ENCODE assay signal across 21 mouse cellular contexts in the genomic region with DNA sequence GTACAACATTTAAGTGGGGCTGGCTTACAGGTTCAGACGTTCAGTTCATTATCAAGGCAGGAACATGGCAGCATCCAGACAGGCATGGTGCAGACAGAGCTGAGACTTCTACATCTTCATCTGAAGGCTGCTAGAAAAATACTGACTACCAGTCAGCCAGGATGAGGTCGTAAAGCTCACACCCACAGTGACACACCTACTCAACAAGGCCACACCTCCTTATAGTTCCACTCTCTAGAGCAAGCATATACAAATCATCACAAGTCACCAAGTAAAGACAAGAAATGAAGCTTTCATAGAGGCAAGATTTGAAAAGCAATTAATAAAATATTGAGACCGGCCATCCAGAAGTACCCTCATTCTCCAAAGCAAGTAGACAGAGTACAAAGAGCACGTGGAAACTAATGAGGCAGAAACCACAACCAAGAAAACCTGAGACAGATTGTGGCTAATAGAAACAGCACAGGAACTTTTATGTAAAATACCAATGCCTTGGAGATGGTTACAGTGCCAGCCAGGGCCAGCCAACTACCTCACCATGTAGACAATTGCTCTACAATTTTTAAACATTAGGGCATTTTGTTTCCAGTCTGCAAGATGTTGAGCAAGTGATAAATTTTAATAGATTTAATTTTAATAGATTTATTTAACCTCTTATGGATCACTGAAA.
"Had no signal": no experiment of that assay in that cellular context is flagged by ENCODE, and none has a peak within 500 bp of the region (broad histone marks: within the 10 kb centered on the region; RNA-seq: fewer than 3 reads in every experiment).

No protein-coding gene starts in this region.

- H3K9ac ChIP-seq: kidney, embryonic 15.5 days; limb, embryonic 12.5 days; limb, embryonic 15.5 days; liver, embryonic 14.5 days; liver, postnatal 0 days; lung, embryonic 14.5 days; midbrain, embryonic 12.5 days; midbrain, embryonic 15.5 days; neural tube, embryonic 12.5 days; neural tube, embryonic 15.5 days had no signal

- H3K4me1 ChIP-seq: kidney, embryonic 15.5 days; limb, embryonic 12.5 days; limb, embryonic 15.5 days; midbrain, embryonic 12.5 days; midbrain, embryonic 15.5 days; neural tube, embryonic 12.5 days; neural tube, embryonic 15.5 days had no signal

- DNase-seq: kidney, postnatal 10 days; kidney, postnatal 36 days; left cerebral cortex, postnatal 4 days; liver, postnatal 0 days; right cerebral cortex, adult 18-20 months; right cerebral cortex, postnatal 14 days; right cerebral cortex, postnatal 4 days; thymus, adult 18-20 months; thymus, postnatal 36 days had no signal

- H3K36me3 ChIP-seq: kidney, embryonic 15.5 days; limb, embryonic 12.5 days; limb, embryonic 15.5 days; midbrain, embryonic 12.5 days; midbrain, embryonic 15.5 days; neural tube, embryonic 12.5 days; neural tube, embryonic 15.5 days had no signal

- H3K9me3 ChIP-seq: kidney, embryonic 15.5 days; limb, embryonic 12.5 days; limb, embryonic 15.5 days; midbrain, embryonic 12.5 days; midbrain, embryonic 15.5 days; neural tube, embryonic 12.5 days; neural tube, embryonic 15.5 days had no signal

- H3K27me3 ChIP-seq: kidney, embryonic 15.5 days; limb, embryonic 12.5 days; limb, embryonic 15.5 days; midbrain, embryonic 12.5 days; midbrain, embryonic 15.5 days; neural tube, embryonic 12.5 days; neural tube, embryonic 15.5 days had no signal

- H3K27ac ChIP-seq: kidney, embryonic 15.5 days; limb, embryonic 12.5 days; limb, embryonic 15.5 days; liver, embryonic 14.5 days; macrophage; midbrain, embryonic 12.5 days; midbrain, embryonic 15.5 days; neural tube, embryonic 12.5 days; neural tube, embryonic 15.5 days had no signal

- H3K4me2 ChIP-seq: kidney, embryonic 15.5 days; limb, embryonic 12.5 days; limb, embryonic 15.5 days; liver, embryonic 11.5 days; lung, embryonic 14.5 days; midbrain, embryonic 12.5 days; midbrain, embryonic 15.5 days; neural tube, embryonic 12.5 days; neural tube, embryonic 15.5 days had no signal

- H3K4me3 ChIP-seq: kidney, embryonic 15.5 days; limb, embryonic 12.5 days; limb, embryonic 15.5 days; midbrain, embryonic 12.5 days; midbrain, embryonic 15.5 days; neural tube, embryonic 12.5 days; neural tube, embryonic 15.5 days had no signal

- ATAC-seq: liver, postnatal 0 days; lung, postnatal 0 days; midbrain, embryonic 15.5 days had no signal
